Comparison of ENCODE assay signal across 7 mouse cellular contexts in the genomic region with DNA sequence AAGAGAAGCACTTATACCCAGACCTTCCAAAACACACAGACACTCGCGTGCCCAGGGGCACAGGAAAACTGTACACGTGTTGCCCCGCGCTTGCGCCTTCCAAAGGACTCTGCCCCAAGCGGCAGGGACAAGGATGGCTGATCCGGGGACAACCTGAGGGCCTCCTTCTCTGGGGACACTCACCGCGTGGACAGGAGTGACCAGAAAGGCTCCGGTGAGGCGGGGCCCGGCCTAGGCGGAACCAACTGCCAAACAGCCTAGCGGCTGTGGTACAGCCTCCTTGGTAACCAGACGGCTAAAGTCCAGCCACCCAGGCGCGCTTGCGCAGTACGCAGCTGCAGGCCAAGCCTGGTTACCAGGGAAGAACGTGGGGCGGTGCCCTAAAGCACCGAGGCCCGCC. TPM values are rescaled to one million over a fixed set of nuclear protein-coding genes. Genes with fewer than 3 reads are reported as not detected.
DNase-seq lines count a peak whose midpoint lies in the region; ATAC-seq lines count a peak whose summit lies in the region.

TSS of gene Abhd14b (plus strand) at position 112 of the 400 bp plus-strand sequence.
TSS of gene Abhd14a (minus strand) at position 331 of the 400 bp plus-strand sequence.

- H3K9ac ChIP-seq in intestine, embryonic 16.5 days (ENCODE audit: low read depth, low read length), result peak within 1 kb of the TSS; percentile 81
- peak within 1 kb of the TSS; percentile 70 for H3K9ac ChIP-seq in midbrain, embryonic 11.5 days (ENCODE audit: low read length)

- H3K27ac ChIP-seq in intestine, embryonic 16.5 days (ENCODE audit: low read length), result peak within 1 kb of the TSS; percentile 77
- peak within 1 kb of the TSS; percentile 32 for H3K27ac ChIP-seq in midbrain, embryonic 11.5 days (ENCODE audit: low read depth, low read length)

- peak; percentile 86 for ATAC-seq in intestine, embryonic 16.5 days
- ATAC-seq in midbrain, embryonic 11.5 days (ENCODE audit: low FRiP score), result peak; percentile 82

- H3K4me1 ChIP-seq in intestine, embryonic 16.5 days (ENCODE audit: control insufficient read depth, insufficient read depth, low read length), result peaks cover 49% of the 10 kb centered on the region
- peaks cover 30% of the 10 kb centered on the region for H3K4me1 ChIP-seq in midbrain, embryonic 11.5 days (ENCODE audit: control insufficient read depth, insufficient read depth, low read length)

- H3K4me2 ChIP-seq in intestine, embryonic 16.5 days (ENCODE audit: low read depth, low read length), result peak within 1 kb of the TSS; percentile 73
- H3K4me2 ChIP-seq in midbrain, embryonic 11.5 days, result peak within 1 kb of the TSS; percentile 80

- 0% methylated on average over 24 of the region's 24 CpGs for WGBS in intestine, embryonic 16.5 days
- under 1% methylated on average over 24 of the region's 24 CpGs for WGBS in midbrain, embryonic 11.5 days

- no peaks in the 10 kb centered on the region for H3K36me3 ChIP-seq in intestine, embryonic 16.5 days (ENCODE audit: control insufficient read depth, insufficient read depth, low read length)
- H3K36me3 ChIP-seq in midbrain, embryonic 11.5 days (ENCODE audit: control insufficient read depth, insufficient read depth, low read length), result no peaks in the 10 kb centered on the region

- peak within 1 kb of the TSS; percentile 63 for H3K4me3 ChIP-seq in intestine, embryonic 16.5 days (ENCODE audit: low read length)
- peak within 1 kb of the TSS; percentile 42 for H3K4me3 ChIP-seq in midbrain, embryonic 11.5 days (ENCODE audit: low read depth, low read length)

- intact Hi-C loops in left cerebral cortex, postnatal 36 days (cut with DNase I), result no loop called here

- DNase-seq in adrenal gland, adult 18-20 months (ENCODE audit: low spot score in 2 of 2), result peak; percentile 92 to 93
- DNase-seq in embryo, embryonic 11 days, result peak; percentile 95
- peak; percentile 83 to 94 for DNase-seq in gastrocnemius, postnatal 4 days (ENCODE audit: low spot score in 2 of 2)
- peak; percentile 91 to 93 for DNase-seq in left cerebral cortex, postnatal 36 days (ENCODE audit: low spot score in 2 of 2)
- peak; percentile 99 for DNase-seq in midbrain, embryonic 11.5 days (ENCODE audit: low spot score, missing footprints)
- peak; percentile 97 for DNase-seq in skeletal muscle tissue, adult 2 months (ENCODE audit: low read depth, low spot score)

- H3K9me3 ChIP-seq in intestine, embryonic 16.5 days (ENCODE audit: control insufficient read depth, low read length), result no peaks in the 10 kb centered on the region
- H3K9me3 ChIP-seq in midbrain, embryonic 11.5 days (ENCODE audit: control insufficient read depth, low read length), result no peaks in the 10 kb centered on the region

- H3K27me3 ChIP-seq in intestine, embryonic 16.5 days (replicated peaks; ENCODE audit: control insufficient read depth, insufficient read depth, low read length), result no peaks in the 10 kb centered on the region
- H3K27me3 ChIP-seq in midbrain, embryonic 11.5 days (ENCODE audit: control insufficient read depth, insufficient read depth, low read length), result no peaks in the 10 kb centered on the region

RNA-seq across cellular contexts. Expression of gene Abhd14b, which starts in this region (rescaled TPM):
- total RNA-seq in adrenal gland, adult 18-20 months (2021), result 10 to 100 TPM; 29.6 to 43.4 TPM
- 10 to 100 TPM in 1 of 2 experiments, 1 to 10 TPM in 1; 8.8 to 10.3 TPM for total RNA-seq in gastrocnemius, postnatal 4 days (2021)
- polyA plus RNA-seq in intestine, embryonic 16.5 days (2015; fragmentation: Nextera tagmentation; extraction: Ambion mirVana), result 34.3 and 34.4 TPM in 2 replicates
- 10 to 100 TPM in 1 of 2 experiments, 1 to 10 TPM in 1; 8.8 to 11.4 TPM for total RNA-seq in left cerebral cortex, postnatal 36 days (2021)
- 3.9 and 4.5 TPM in 2 replicates for polyA plus RNA-seq in midbrain, embryonic 11.5 days (2014; fragmentation: Nextera tagmentation; extraction: Ambion mirVana)

RNA-seq across cellular contexts. Expression of gene Abhd14a, which starts in this region (rescaled TPM):
- 10 to 100 TPM; 18.3 to 21.3 TPM for total RNA-seq in adrenal gland, adult 18-20 months (2021)
- 10 to 100 TPM; 18.5 to 19.1 TPM for total RNA-seq in gastrocnemius, postnatal 4 days (2021)
- polyA plus RNA-seq in intestine, embryonic 16.5 days (2015; fragmentation: Nextera tagmentation; extraction: Ambion mirVana), result 50.2 and 52.0 TPM in 2 replicates
- total RNA-seq in left cerebral cortex, postnatal 36 days (2021), result 10 to 100 TPM; 36.8 to 38.3 TPM
- 30.8 and 34.5 TPM in 2 replicates for polyA plus RNA-seq in midbrain, embryonic 11.5 days (2014; fragmentation: Nextera tagmentation; extraction: Ambion mirVana)

Comparison
In these comparisons a context has a peak if more than half of its experiments do, and no peak if none do; other contexts are left out.
1. Peak in every context shown above with its lines: DNase-seq, ATAC-seq, H3K4me3 ChIP-seq and H3K27ac ChIP-seq.